Mouse (Mus musculus) CH12.LX (cell line): ENCODE measurements around the gene Camta1. TPM values are rescaled to one million over a fixed set of nuclear protein-coding genes. Genes with fewer than 3 reads are reported as not detected.

Experiments used
- DNase-seq: peaks from one replicate; pipeline ENCODE4 v3.0.0-alpha.2; 2013; ENCODE audit errors: extremely low read depth
- H3K27ac ChIP-seq: 2 replicates; pipeline ENCODE4 v1.5.1; 2012; ENCODE audit warnings: low read depth, mild to moderate bottlenecking, control low read depth, moderate library complexity; ENCODE audit not compliant: insufficient read depth
- H3K27me3 ChIP-seq: replicated peaks from 2 replicates; pipeline ENCODE3; 2012; ENCODE audit warnings: inconsistent platforms
- H3K36me3 ChIP-seq, 2 experiments: replicated peaks in 1 of 2; 2 replicates each; pipeline versions ENCODE3 to v1.6.1; 2012; ENCODE audit warnings: inconsistent platforms in 1 of 2, low read length in 1 of 2, mild to moderate bottlenecking in 1 of 2, mixed read lengths in 1 of 2, moderate library complexity in 1 of 2; ENCODE audit not compliant: control insufficient read depth in 1 of 2, insufficient read depth in 1 of 2
- H3K4me1 ChIP-seq, 2 experiments: 2 replicates each; pipeline ENCODE4 v1.6.1; 2012; ENCODE audit warnings: inconsistent platforms in 1 of 2, moderate library complexity in 1 of 2; ENCODE audit not compliant: insufficient read depth in 2 of 2, control insufficient read depth in 1 of 2
- H3K4me2 ChIP-seq: 2 replicates; pipeline ENCODE4 v1.6.1; 2012; ENCODE audit warnings: low read depth, mild to moderate bottlenecking, control low read depth; ENCODE audit not compliant: poor library complexity, insufficient read depth, severe bottlenecking
- H3K4me3 ChIP-seq, 3 experiments: fragments of 150-350 bp in 1 of 3; sonication (generic) in 1 of 3; replicated peaks in 1 of 3; 2 replicates each; pipeline versions ENCODE3 to v1.5.1; 2011 to 2012; ENCODE audit warnings: low read depth in 2 of 3, low read length in 2 of 3, mild to moderate bottlenecking in 2 of 3, moderate library complexity in 2 of 3, control low read depth in 1 of 3, improper control_type of control experiment in 1 of 3, inconsistent platforms in 1 of 3, mixed read lengths in 1 of 3; ENCODE audit not compliant: poor library complexity in 1 of 3
- H3K79me2 ChIP-seq: replicated peaks from 2 replicates; pipeline ENCODE4 v1.6.1; 2012; ENCODE audit warnings: mild to moderate bottlenecking, moderate library complexity; ENCODE audit not compliant: control insufficient read depth, poor library complexity, insufficient read depth, severe bottlenecking; ENCODE audit errors: extremely low read depth
- H3K9ac ChIP-seq: 2 replicates; pipeline ENCODE4 v1.6.1; 2012; ENCODE audit warnings: low read depth, mild to moderate bottlenecking, control low read depth, moderate library complexity; ENCODE audit not compliant: insufficient read depth
- H3K9me3 ChIP-seq: replicated peaks from 2 replicates; pipeline ENCODE3; 2012; ENCODE audit warnings: low read length, inconsistent platforms, mixed read lengths
- CTCF ChIP-seq, 2 experiments: IDR thresholded peaks in 1 of 2; conservative IDR thresholded peaks in 1 of 2; 2 replicates each; pipeline ENCODE4 v1.5.1; 2011 to 2012; ENCODE audit warnings: low read depth in 2 of 2, low read length in 2 of 2, improper control_type of control experiment in 1 of 2, inconsistent platforms in 1 of 2, mild to moderate bottlenecking in 1 of 2, moderate library complexity in 1 of 2
- E2F4 ChIP-seq: IDR thresholded peaks from 2 replicates; pipeline ENCODE4 v1.6.1; 2011; ENCODE audit warnings: low read depth, low read length, improper control_type of control experiment; ENCODE audit not compliant: insufficient replicate concordance
- ETS1 ChIP-seq: conservative IDR thresholded peaks from 2 replicates; pipeline ENCODE4 v1.6.1; 2012; ENCODE audit warnings: low read depth, mild to moderate bottlenecking, inconsistent platforms, low read length, improper control_type of control experiment, moderate library complexity
- GABPA ChIP-seq: IDR thresholded peaks from 2 replicates; pipeline ENCODE4 v1.6.1; 2012; ENCODE audit warnings: low read depth, low read length, improper control_type of control experiment, inconsistent platforms; ENCODE audit not compliant: insufficient replicate concordance
- JUN ChIP-seq: IDR thresholded peaks from 2 replicates; pipeline ENCODE4 v1.6.1; 2011; ENCODE audit warnings: low read depth, mild to moderate bottlenecking, low read length, improper control_type of control experiment, moderate library complexity; ENCODE audit not compliant: insufficient read depth
- JUND ChIP-seq: conservative IDR thresholded peaks from 2 replicates; pipeline ENCODE4 v1.6.1; 2011; ENCODE audit warnings: low read depth, low read length, improper control_type of control experiment
- KAT2A ChIP-seq: IDR thresholded peaks from 2 replicates; pipeline ENCODE4 v1.6.1; 2012; ENCODE audit warnings: low read length, improper control_type of control experiment, inconsistent platforms; ENCODE audit not compliant: insufficient replicate concordance
- MAFK ChIP-seq: IDR thresholded peaks from 2 replicates; pipeline ENCODE4 v1.6.1; 2011; ENCODE audit warnings: low read length, improper control_type of control experiment; ENCODE audit not compliant: insufficient replicate concordance
- MAZ ChIP-seq: IDR thresholded peaks from 2 replicates; pipeline ENCODE4 v1.6.1; 2012; ENCODE audit warnings: low read depth, mild to moderate bottlenecking, inconsistent platforms, low read length, improper control_type of control experiment, moderate library complexity
- NRF1 ChIP-seq: IDR thresholded peaks from 2 replicates; pipeline ENCODE4 v1.6.1; 2014; ENCODE audit warnings: low read depth, mild to moderate bottlenecking, inconsistent platforms, low read length, improper control_type of control experiment, moderate library complexity
- POLR2A ChIP-seq: IDR thresholded peaks from 2 replicates; pipeline ENCODE4 v1.6.1; 2011; ENCODE audit warnings: low read depth, mild to moderate bottlenecking, improper control_type of control experiment, low read length
- POLR2AphosphoS2 ChIP-seq: IDR thresholded peaks from 2 replicates; pipeline ENCODE4 v1.6.1; 2011; ENCODE audit warnings: low read depth, low read length, improper control_type of control experiment
- RAD21 ChIP-seq: IDR thresholded peaks from 2 replicates; pipeline ENCODE4 v1.6.1; 2011; ENCODE audit warnings: low read depth, mild to moderate bottlenecking, low read length, improper control_type of control experiment, moderate library complexity
- TBP ChIP-seq: conservative IDR thresholded peaks from 2 replicates; pipeline ENCODE4 v1.6.1; 2011; ENCODE audit warnings: low read depth, low read length, improper control_type of control experiment
- TCF12 ChIP-seq: IDR thresholded peaks from 2 replicates; pipeline ENCODE4 v1.6.1; 2014; ENCODE audit warnings: low read depth, mild to moderate bottlenecking, inconsistent platforms, low read length, improper control_type of control experiment
- USF1 ChIP-seq: IDR thresholded peaks from 2 replicates; pipeline ENCODE4 v1.6.1; 2014; ENCODE audit warnings: low read depth, mild to moderate bottlenecking, inconsistent platforms, low read length, improper control_type of control experiment
- USF2 ChIP-seq: conservative IDR thresholded peaks from 2 replicates; pipeline ENCODE4 v1.6.1; 2011; ENCODE audit warnings: low read depth, low read length, improper control_type of control experiment
- ZC3H11A ChIP-seq: IDR thresholded peaks from 2 replicates; pipeline ENCODE4 v1.6.1; 2012; ENCODE audit warnings: low read depth, mild to moderate bottlenecking, inconsistent platforms, low read length, improper control_type of control experiment
- ZKSCAN1 ChIP-seq: IDR thresholded peaks from 2 replicates; pipeline ENCODE4 v1.6.1; 2012; ENCODE audit warnings: low read depth, inconsistent platforms, low read length, improper control_type of control experiment, borderline replicate concordance
- ZNF384 ChIP-seq: IDR thresholded peaks from 2 replicates; pipeline ENCODE4 v1.6.1; 2012; ENCODE audit warnings: low read depth, low read length, improper control_type of control experiment, inconsistent platforms
- dilution Hi-C: fragments of 300-500 bp; cut with MboI; formaldehyde crosslinking; loops from 2 replicates; pipeline ENCODE4 v1.14.3; 2020; ENCODE audit warnings: low sequenced_read_pairs; ENCODE audit not compliant: extremely low pct_unique_long_range_greater_than_20kb, extremely low pct_ligation_motif_present
- in situ Hi-C: fragments of 300-500 bp; cut with MboI; formaldehyde crosslinking; loops from 3 replicates; pipeline ENCODE4 v1.14.3; 2019; ENCODE audit warnings: low sequenced_read_pairs, low pct_ligation_motif_present, low pct_unique_long_range_greater_than_20kb, mixed read lengths
- polyA plus RNA-seq: library from polyadenylated mRNA; unstranded; fragments of >175 nt; gene quantifications from 2 replicates; pipeline ENCODE4 v1.2.1, GENCODE M21; 2012; ENCODE audit warnings: low read depth; ENCODE audit not compliant: insufficient read length
- total RNA-seq, 2 experiments: library from RNA; depleted of rRNA; stranded (reverse); fragments of 300-350 nt in 1 of 2; fragments of >200 nt in 1 of 2; gene quantifications; 2 replicates each; pipeline ENCODE4 v1.2.3; 2012 to 2014

Camta1 gene
- total and polyA plus RNA-seq, 3 experiments: 9.9 to 32.5 (median 15.3) TPM

DNA sequence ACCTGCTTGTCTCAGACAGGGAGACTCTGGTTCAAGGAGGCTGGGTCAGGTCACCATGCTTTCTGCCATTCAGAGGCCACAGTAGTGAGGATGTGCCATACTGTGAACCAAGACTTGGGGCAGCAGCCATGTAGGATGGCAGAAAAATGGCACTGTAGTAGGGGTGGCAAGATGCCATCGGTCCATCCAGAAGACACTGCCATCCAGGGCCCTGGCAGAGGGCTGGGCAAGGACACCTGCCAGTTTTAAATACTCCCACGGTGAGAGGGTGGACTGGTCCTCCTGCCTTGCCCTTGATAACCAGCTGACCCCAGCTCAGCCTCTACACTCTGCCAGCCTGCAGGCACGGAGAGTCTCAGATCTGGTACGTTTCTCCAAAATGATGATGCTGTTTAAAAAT is 389.8 kb downstream of the Camta1 start:
- no peak overlapping the region for H3K27ac ChIP-seq
- H3K9ac ChIP-seq: no peak overlapping the region
- in situ Hi-C loops: no loop called here
- dilution Hi-C loops: no loop called here
- no peaks in the 10 kb centered on the region for H3K36me3 ChIP-seq
- no peaks in the 10 kb centered on the region for H3K4me1 ChIP-seq
- no peak for TF ChIP-seq USF2
- no peak for TF ChIP-seq ZNF384
- TF ChIP-seq ZC3H11A: no peak
- TF ChIP-seq RAD21: no peak
- no peak for TF ChIP-seq MAZ
- TF ChIP-seq ZKSCAN1: no peak
- TF ChIP-seq E2F4: no peak
- no peak for TF ChIP-seq POLR2A
- no peak for TF ChIP-seq KAT2A
- no peak for TF ChIP-seq MAFK
- no peak for TF ChIP-seq TBP
- no peak for TF ChIP-seq TCF12
- no peak for TF ChIP-seq POLR2AphosphoS2
- TF ChIP-seq USF1: no peak
- TF ChIP-seq ETS1: no peak
- TF ChIP-seq JUN: no peak
- no peak for TF ChIP-seq JUND
- no peak for TF ChIP-seq CTCF (conservative IDR thresholded peaks at IDR 0.05 in 1 of 2, IDR thresholded peaks at IDR 0.05 in 1 of 2; ENCODE audit: low read depth in 2 of 2, low read length in 2 of 2)
- TF ChIP-seq GABPA: no peak
- TF ChIP-seq NRF1: no peak
- DNase-seq: no peak
- no peak overlapping the region for H3K4me3 ChIP-seq
- no peak overlapping the region for H3K4me2 ChIP-seq
- H3K9me3 ChIP-seq: peaks cover 97% of the 10 kb centered on the region
- no peaks in the 10 kb centered on the region for H3K27me3 ChIP-seq
- no peaks in the 10 kb centered on the region for H3K79me2 ChIP-seq

DNA sequence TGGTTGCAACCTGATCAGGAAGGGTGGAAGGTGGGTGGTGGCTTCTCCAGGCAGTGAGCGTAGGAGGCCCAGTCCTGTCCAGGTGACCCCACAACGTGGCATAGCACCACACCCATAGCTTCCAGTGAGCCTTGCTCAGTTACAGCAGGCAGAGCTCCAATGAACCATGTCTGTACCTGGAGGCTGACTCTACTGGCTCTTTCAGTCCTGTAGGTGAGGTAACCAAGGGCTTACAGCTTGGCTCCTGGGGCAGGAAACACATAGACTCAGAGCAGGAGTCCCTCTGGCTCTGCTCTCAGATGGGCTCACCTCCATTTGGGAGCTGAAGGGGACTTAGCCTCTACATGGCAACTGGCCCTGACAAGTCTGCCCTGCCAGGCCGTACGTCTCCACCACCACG is 393.3 kb downstream of the Camta1 start:
- dilution Hi-C loops (no loop called here), in situ Hi-C loops (no loop called here)
- DNase-seq: no peak
- TF ChIP-seq GABPA (no peak), MAZ (no peak)
- peaks cover 97% of the 10 kb centered on the region for H3K9me3 ChIP-seq
- H3K36me3 ChIP-seq: no peaks in the 10 kb centered on the region
- H3K27me3 ChIP-seq: no peaks in the 10 kb centered on the region
- H3K4me1 ChIP-seq: no peaks in the 10 kb centered on the region
- no peak overlapping the region for H3K9ac ChIP-seq
- H3K79me2 ChIP-seq: no peaks in the 10 kb centered on the region
- H3K4me2 ChIP-seq: no peak overlapping the region
- no peak overlapping the region for H3K4me3 ChIP-seq
- no peak overlapping the region for H3K27ac ChIP-seq
